Mouse (Mus musculus): ENCODE measurements around the gene Calb2. TPM values are rescaled to one million over a fixed set of nuclear protein-coding genes. Genes with fewer than 3 reads are reported as not detected.

Gene Calb2
- polyA plus RNA-seq, 1 experiment from 2014 or later, result 3.6 TPM

DNA sequence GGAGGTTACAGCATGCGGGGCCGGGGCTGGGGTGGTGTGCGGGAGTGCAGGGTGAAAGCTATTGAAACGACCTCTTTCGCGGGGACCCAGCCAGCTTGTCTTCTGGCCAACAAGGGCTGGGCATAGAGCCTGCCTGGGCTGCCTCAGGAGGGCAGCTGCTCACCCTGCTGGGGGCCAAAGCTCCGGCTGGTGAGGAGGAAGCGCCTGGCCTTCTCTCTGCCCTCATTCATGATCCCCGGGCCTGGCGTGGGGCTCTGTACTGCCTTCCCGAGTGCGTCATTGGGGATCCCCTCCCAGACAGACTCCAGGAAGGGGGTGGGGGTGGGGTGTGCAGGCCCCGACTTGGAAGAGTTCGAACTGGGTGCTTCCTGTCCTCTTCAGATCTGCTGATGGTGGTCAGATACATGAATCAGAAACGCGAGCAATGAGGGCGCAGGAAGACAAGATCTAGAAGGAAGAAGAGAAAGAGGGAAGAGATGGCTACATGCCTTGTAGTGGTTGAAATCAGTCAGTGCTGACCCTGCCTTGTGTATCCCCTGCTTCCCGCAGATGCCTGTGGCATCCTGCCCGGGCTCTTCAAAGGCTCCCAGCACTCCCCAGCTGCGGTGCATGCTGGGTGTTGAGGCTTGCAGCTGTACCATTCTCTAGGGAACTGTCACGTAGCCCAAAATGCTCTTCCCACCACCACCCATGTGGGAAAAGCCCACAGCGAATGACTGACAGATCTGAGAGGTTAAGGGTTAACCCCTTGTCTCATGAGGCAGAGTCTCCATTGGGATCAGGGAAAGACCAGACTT is 9.5 kb upstream of the Calb2 start:
- Histone ChIP-seq H3K4me2 (replicated peaks) (no peak overlapping the region), H3K27ac (no peak overlapping the region), H3K4me1 (peaks cover 9% of the 10 kb centered on the region; the same call in 1 of the 2 replicates), H3K9ac (no peak overlapping the region), H3K27me3 (peaks cover 8% of the 10 kb centered on the region; the same call in 1 of the 2 replicates), H3K4me3 (no peak overlapping the region), H3K9me3 (no peaks in the 10 kb centered on the region), H3K36me3 (no peaks in the 10 kb centered on the region)
- WGBS, result 31% methylated on average over 22 of the region's 22 CpGs
- ATAC-seq (ENCODE audit: insufficient number of reproducible peaks, insufficient read depth, low FRiP score, low TSS enrichment), result no peak

DNA sequence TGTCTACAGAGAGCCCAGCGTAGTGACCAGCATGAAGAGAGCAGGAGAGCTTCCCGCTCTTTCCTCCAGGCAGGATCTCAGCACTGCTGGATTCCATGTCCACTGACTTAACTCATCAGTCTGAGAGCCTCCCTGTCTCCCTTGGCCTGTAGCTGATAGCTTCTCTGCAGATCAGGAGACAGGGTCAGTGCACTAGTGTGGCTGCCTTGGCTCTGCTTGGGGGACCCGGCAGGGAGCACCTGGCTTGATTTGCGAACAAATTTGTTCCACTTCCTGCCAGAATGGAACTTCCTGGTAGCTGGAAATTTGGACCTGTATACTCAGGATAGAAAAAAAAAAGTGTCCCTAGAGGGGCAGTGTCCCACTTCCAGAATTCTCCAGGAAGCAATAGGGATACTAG is 6.8 kb upstream of the Calb2 start:
- H3K4me1 ChIP-seq, result peaks cover 9% of the 10 kb centered on the region; the same call in 1 of the 2 replicates
- H3K36me3 ChIP-seq, result no peaks in the 10 kb centered on the region
- no peaks in the 10 kb centered on the region for H3K9me3 ChIP-seq
- H3K27me3 ChIP-seq, result peaks cover 11% of the 10 kb centered on the region; the same call in 1 of the 2 replicates
- H3K27ac ChIP-seq, result no peak overlapping the region
- no peak overlapping the region for H3K4me2 ChIP-seq (replicated peaks)
- H3K4me3 ChIP-seq, result no peak overlapping the region
- no peak overlapping the region for H3K9ac ChIP-seq
- ATAC-seq (ENCODE audit: insufficient number of reproducible peaks, insufficient read depth, low FRiP score, low TSS enrichment), result no peak
- 74% methylated on average over 4 of the region's 4 CpGs for WGBS

DNA sequence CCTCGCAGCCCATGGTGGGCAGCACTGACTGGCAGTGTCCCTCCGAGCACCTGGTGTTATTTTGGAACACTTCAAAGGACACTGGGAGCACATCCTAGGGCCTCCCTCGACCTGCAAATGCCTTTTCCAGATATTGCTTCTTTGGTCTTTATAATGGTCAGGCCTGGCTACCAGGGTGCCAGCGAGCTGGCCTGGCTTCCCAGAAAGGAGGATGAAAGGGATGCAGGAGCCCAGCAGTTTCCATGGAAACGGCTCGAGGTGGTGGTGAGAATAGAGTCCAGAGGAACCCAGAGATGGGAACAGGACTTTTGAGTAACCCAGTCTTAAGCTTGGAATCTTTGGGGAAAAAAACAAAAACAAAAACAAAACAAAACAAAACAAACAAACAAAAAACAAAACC is 4.2 kb upstream of the Calb2 start:
- no peaks in the 10 kb centered on the region for H3K9me3 ChIP-seq
- H3K4me3 ChIP-seq, result no peak overlapping the region
- H3K4me2 ChIP-seq (replicated peaks), result no peak overlapping the region
- H3K27ac ChIP-seq, result no peak overlapping the region
- no peaks in the 10 kb centered on the region for H3K36me3 ChIP-seq
- H3K4me1 ChIP-seq, result 0 out of 2 replicates have a peak, but pooled peaks cover 2% of the 10 kb centered on the region
- H3K9ac ChIP-seq, result no peak overlapping the region
- no peak for ATAC-seq (ENCODE audit: insufficient number of reproducible peaks, insufficient read depth, low FRiP score, low TSS enrichment)
- peaks cover 28% of the 10 kb centered on the region for H3K27me3 ChIP-seq
- WGBS, result 62% methylated on average over 6 of the region's 6 CpGs

DNA sequence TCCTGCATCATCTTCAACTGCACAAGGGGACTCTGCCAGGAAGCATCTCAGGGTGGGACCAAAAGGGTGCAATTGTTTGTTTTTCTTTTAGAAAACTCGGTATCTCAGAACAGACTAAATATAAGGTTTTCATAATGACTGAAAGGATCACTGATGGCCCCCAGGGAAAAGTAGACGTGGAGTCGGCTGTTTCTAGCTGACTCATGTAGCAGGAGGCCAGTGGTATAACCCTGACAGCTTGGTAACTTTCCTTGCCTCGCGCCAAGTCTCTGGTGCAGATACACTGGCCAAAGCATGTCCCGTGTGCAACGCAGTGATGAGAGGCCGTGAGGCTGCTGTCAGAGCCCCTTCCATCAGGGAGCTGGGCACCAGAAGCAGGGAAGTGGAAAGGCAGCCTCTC is 1.7 kb downstream of the Calb2 start:
- Histone ChIP-seq H3K27me3 (peaks cover 34% of the 10 kb centered on the region), H3K9ac (no peak overlapping the region), H3K4me1 (no peaks in the 10 kb centered on the region), H3K9me3 (no peaks in the 10 kb centered on the region), H3K27ac (no peak overlapping the region), H3K4me2 (replicated peaks) (no peak overlapping the region), H3K4me3 (no peak overlapping the region), H3K36me3 (no peaks in the 10 kb centered on the region)
- 70% methylated on average over 8 of the region's 8 CpGs for WGBS
- ATAC-seq (ENCODE audit: insufficient number of reproducible peaks, insufficient read depth, low FRiP score, low TSS enrichment), result no peak

DNA sequence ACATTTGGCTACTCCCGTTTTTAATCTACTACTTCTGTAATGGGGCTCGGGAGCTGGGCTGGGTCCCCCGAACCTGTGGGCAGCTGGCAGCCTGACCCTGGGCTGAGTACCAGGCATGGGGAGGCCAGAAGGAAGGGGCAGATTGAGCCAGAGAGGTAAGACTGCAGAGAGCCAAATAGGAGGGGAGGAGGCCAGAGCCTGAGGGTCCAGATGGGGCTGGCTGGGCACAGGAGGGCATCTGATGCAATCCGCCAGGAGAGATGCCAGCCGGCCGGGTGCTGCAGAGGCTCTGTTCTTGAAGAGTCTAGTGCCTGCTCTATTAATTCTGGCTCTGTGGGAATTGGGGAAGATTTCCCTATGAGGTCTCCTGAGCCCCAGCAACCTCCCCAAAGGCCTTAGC is 6.0 kb downstream of the Calb2 start:
- WGBS, result 92% methylated on average over 6 of the region's 6 CpGs
- Histone ChIP-seq H3K9ac (no peak overlapping the region), H3K4me2 (replicated peaks) (no peak overlapping the region), H3K4me1 (no peaks in the 10 kb centered on the region), H3K4me3 (no peak overlapping the region), H3K27me3 (peaks cover 6% of the 10 kb centered on the region; the same call in 1 of the 2 replicates), H3K36me3 (no peaks in the 10 kb centered on the region), H3K27ac (no peak overlapping the region), H3K9me3 (no peaks in the 10 kb centered on the region)
- ATAC-seq (ENCODE audit: insufficient number of reproducible peaks, insufficient read depth, low FRiP score, low TSS enrichment), result no peak

DNA sequence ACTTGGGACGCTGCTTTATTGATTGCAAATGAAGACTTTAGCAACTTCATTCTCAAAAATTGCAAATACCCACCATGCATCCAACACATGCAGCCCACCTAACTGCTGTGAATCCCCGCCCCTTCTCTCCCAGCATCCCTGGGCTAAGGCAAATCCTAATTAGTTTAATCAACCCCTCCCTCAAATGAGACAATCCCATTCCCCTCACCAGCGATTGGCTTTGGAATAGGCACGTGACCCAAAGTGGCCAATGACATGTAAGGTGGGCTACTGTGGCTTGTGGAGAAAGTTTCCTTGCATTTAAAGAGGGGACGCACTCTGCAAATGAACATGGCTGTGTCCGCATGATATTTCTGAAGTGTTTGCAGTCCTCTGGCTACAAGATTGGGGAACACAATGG is 15.1 kb downstream of the Calb2 start:
- no peak for ATAC-seq (ENCODE audit: insufficient number of reproducible peaks, insufficient read depth, low FRiP score, low TSS enrichment)
- Histone ChIP-seq H3K36me3 (no peaks in the 10 kb centered on the region), H3K4me2 (replicated peaks) (no peak overlapping the region), H3K9me3 (no peaks in the 10 kb centered on the region), H3K4me1 (no peaks in the 10 kb centered on the region), H3K27me3 (no peaks in the 10 kb centered on the region), H3K4me3 (no peak overlapping the region), H3K27ac (no peak overlapping the region), H3K9ac (no peak overlapping the region)
- 73% methylated on average over 6 of the region's 6 CpGs for WGBS

DNA sequence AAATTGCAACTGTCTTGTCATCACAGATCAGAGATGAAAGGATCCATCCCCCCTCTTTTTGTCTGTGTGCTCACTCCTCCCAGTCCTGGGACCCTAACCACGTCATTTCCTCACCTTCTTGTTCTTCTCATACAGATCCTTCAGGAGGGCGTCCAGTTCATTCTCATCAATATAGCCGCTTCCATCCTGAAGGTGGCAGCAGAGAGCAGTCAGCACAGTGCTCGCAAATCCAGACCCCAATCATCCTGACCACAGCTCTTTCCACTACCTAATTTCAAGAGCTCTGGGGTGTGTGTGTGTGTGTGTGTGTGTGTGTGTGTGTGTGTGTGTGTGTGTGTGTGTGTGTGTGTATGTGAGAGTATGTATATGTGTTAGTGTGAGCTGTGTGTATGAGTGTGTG is 22.5 kb downstream of the Calb2 start:
- no peak for ATAC-seq (ENCODE audit: insufficient number of reproducible peaks, insufficient read depth, low FRiP score, low TSS enrichment)
- H3K27ac ChIP-seq, result no peak overlapping the region
- no peak overlapping the region for H3K4me2 ChIP-seq (replicated peaks)
- H3K4me1 ChIP-seq, result no peaks in the 10 kb centered on the region
- H3K27me3 ChIP-seq, result no peaks in the 10 kb centered on the region
- no peaks in the 10 kb centered on the region for H3K36me3 ChIP-seq
- WGBS, result 0% methylated on average over 4 of the region's 4 CpGs
- no peak overlapping the region for H3K4me3 ChIP-seq
- H3K9me3 ChIP-seq, result no peaks in the 10 kb centered on the region
- H3K9ac ChIP-seq, result no peak overlapping the region

DNA sequence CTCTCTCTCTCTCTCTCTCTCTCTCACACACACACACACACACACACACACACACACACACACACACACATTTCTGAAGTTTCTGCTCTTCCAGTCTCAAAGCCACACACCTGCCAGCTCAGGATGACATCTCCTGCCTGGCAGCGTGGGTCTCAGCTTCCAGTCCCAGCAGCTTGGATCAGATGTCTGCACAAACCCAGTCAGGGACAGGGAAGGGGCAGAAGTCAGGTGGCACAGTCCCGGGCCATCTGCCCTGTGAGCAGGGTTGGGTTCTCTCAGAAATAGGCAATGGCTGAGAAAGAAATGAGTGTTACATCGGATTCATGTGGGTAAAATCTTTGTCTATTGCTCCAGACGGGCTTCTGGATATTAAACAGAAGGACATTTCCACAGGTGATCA is 27.2 kb downstream of the Calb2 start:
- no peak overlapping the region for H3K4me3 ChIP-seq
- no peaks in the 10 kb centered on the region for H3K4me1 ChIP-seq
- no peaks in the 10 kb centered on the region for H3K27me3 ChIP-seq
- WGBS, result 71% methylated on average over 4 of the region's 4 CpGs
- no peak for ATAC-seq (ENCODE audit: insufficient number of reproducible peaks, insufficient read depth, low FRiP score, low TSS enrichment)
- H3K36me3 ChIP-seq, result no peaks in the 10 kb centered on the region
- no peak overlapping the region for H3K9ac ChIP-seq
- H3K27ac ChIP-seq, result no peak overlapping the region
- H3K9me3 ChIP-seq, result no peaks in the 10 kb centered on the region
- H3K4me2 ChIP-seq (replicated peaks), result no peak overlapping the region

DNA sequence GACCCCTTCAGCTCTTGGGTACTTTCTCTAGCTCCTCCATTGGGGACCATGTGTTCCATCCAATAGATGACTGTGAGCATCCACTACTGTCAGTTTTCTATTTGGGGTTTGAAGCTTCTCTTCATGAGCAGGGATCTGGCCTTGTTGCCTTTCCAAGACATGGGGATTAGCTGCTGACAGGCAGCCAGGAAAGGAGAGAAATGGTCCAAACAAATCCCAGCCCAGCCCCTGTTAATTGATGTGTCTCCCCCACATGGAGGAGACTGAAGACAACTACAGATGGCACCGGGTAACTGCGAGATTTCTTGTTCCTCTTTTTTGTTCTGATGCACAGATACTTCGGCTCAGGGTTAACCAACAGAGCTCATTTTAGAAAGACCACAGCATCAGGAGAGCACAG is 27.9 kb downstream of the Calb2 start:
- Histone ChIP-seq H3K4me2 (replicated peaks) (no peak overlapping the region), H3K9me3 (no peaks in the 10 kb centered on the region), H3K27ac (no peak overlapping the region), H3K9ac (no peak overlapping the region), H3K4me1 (no peaks in the 10 kb centered on the region), H3K27me3 (no peaks in the 10 kb centered on the region), H3K4me3 (no peak overlapping the region), H3K36me3 (no peaks in the 10 kb centered on the region)
- ATAC-seq (ENCODE audit: insufficient number of reproducible peaks, insufficient read depth, low FRiP score, low TSS enrichment), result no peak
- WGBS, result 81% methylated on average over 3 of the region's 3 CpGs

DNA sequence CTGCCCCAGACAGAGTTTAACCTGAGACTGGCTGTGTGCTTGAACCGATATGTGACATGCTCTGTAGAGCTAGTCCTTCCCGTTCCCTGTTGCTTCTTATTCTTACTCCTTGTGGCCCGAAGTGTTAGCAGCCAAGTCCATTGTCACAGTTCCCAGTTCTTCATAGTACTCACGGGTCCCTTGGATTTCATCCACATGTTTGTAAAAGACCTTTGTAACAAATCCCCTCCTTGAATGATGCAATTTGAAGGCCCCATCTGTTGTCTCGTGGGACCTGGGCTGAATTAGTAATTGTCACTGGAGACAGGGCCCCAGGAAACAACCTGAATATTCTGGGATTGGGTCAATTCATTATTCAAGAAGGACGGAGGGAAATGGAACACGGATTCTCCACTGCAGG is 32.5 kb downstream of the Calb2 start:
- H3K27ac ChIP-seq, result no peak overlapping the region
- no peak for ATAC-seq (ENCODE audit: insufficient number of reproducible peaks, insufficient read depth, low FRiP score, low TSS enrichment)
- no peak overlapping the region for H3K4me2 ChIP-seq (replicated peaks)
- no peaks in the 10 kb centered on the region for H3K27me3 ChIP-seq
- no peak overlapping the region for H3K4me3 ChIP-seq
- H3K4me1 ChIP-seq, result no peaks in the 10 kb centered on the region
- no peaks in the 10 kb centered on the region for H3K36me3 ChIP-seq
- H3K9me3 ChIP-seq, result no peaks in the 10 kb centered on the region
- WGBS, result 75% methylated on average over 7 of the region's 7 CpGs
- H3K9ac ChIP-seq, result no peak overlapping the region

DNA sequence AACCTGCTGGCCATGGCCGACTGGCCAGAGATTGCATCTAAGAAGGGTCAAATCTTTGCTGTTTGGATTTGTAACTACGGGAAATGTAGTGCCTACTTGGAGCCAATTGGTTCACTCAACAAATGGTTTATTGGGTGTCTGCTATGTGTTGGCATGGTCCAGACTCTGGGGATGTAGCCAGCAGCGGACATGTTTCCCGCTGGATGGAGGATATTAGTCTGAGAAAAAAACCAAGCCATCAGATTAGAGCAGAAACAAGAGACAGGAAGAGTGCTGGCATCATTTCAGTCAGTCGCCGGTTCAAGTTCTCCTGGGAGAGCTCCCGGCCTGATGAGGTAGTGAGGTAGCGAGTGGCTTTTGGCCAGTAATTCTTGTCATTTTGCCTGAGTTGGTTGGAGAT is 33.8 kb downstream of the Calb2 start:
- Histone ChIP-seq H3K27ac (no peak overlapping the region), H3K4me3 (no peak overlapping the region), H3K27me3 (no peaks in the 10 kb centered on the region), H3K4me1 (no peaks in the 10 kb centered on the region), H3K36me3 (no peaks in the 10 kb centered on the region), H3K9ac (no peak overlapping the region), H3K4me2 (replicated peaks) (no peak overlapping the region), H3K9me3 (no peaks in the 10 kb centered on the region)
- no peak for ATAC-seq (ENCODE audit: insufficient number of reproducible peaks, insufficient read depth, low FRiP score, low TSS enrichment)
- WGBS, result 89% methylated on average over 8 of the region's 8 CpGs

DNA sequence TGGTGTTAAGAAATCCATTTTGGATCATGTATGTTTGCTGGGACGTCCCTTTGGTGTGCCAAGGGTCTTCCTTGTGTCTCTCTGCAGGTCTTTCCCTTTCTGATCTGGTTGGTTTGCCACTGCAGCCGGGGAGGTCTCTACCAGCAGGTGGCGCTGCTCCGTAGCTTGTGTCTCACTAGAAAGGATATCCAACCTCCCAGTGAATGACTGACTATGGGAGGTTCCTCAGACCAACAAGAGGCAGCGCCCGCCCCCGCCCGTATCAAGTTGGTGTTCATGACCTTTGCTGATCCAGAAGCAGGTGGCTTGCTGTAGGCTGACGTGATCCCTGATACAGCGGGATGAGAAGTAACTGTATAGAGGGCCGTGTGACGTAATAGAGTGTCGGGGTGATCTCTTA is 37.5 kb downstream of the Calb2 start:
- no peak overlapping the region for H3K4me3 ChIP-seq
- H3K9me3 ChIP-seq, result no peaks in the 10 kb centered on the region
- no peaks in the 10 kb centered on the region for H3K4me1 ChIP-seq
- H3K4me2 ChIP-seq (replicated peaks), result no peak overlapping the region
- no peaks in the 10 kb centered on the region for H3K27me3 ChIP-seq
- H3K36me3 ChIP-seq, result no peaks in the 10 kb centered on the region
- ATAC-seq (ENCODE audit: insufficient number of reproducible peaks, insufficient read depth, low FRiP score, low TSS enrichment), result no peak
- WGBS, result 21% methylated on average over 13 of the region's 13 CpGs
- no peak overlapping the region for H3K27ac ChIP-seq
- no peak overlapping the region for H3K9ac ChIP-seq

Data from embryonic facial prominence, embryonic 12.5 days (tissue).